Mouse (Mus musculus) adrenal gland (tissue): ENCODE results near the gene Slitrk4.

ENCODE experiments used
- intact Hi-C: fragments of 180-260 bp; cut with DNase I; formaldehyde crosslinking; loops from one replicate; pipeline ENCODE4 v1.15.1; 2025
- long read RNA-seq, 2 experiments: library from polyadenylated mRNA; unstranded; transcript quantifications; one replicate each; pipeline ENCODE4 v2.0.0; 2020; ENCODE audit warnings: borderline replicate concordance in 1 of 2; ENCODE audit not compliant: insufficient replicate concordance in 1 of 2

The Slitrk4 gene
- long read RNA-seq, experiment 1 = 0 reads
- long read RNA-seq, experiment 2 = 0 reads

- intact Hi-C loops = no loop called here
Measured at GRCm38 (mm10) chrX:64276290-64277125, at the start of gene Slitrk4. Gene Slitrk4, minus strand, starts transcription at chrX:64276996.

- intact Hi-C loops = no loop called here
Measured at GRCm38 (mm10) chrX:64319501-64319900, 42.7 kb upstream of the Slitrk4 start.

- intact Hi-C loops = no loop called here
Measured at GRCm38 (mm10) chrX:64277991-64278301, 1.1 kb upstream of the Slitrk4 start.

- intact Hi-C loops = no loop called here
Measured at GRCm38 (mm10) chrX:64277126-64277990, 562 bp upstream of the Slitrk4 start.

GRCm38 (mm10) chrX:64275501-64276289 is 1.1 kb downstream of the Slitrk4 start:
- intact Hi-C loops = no loop called here

GRCm38 (mm10) chrX:64263481-64263880 is 13.3 kb downstream of the Slitrk4 start:
- intact Hi-C loops = no loop called here
